Mouse (Mus musculus) thymus, postnatal 10 days (tissue): ENCODE data around the gene Dap.

Experiments used
- DNase-seq, 2 experiments: peaks; one replicate each; pipeline ENCODE4 v3.0.0; 2021; ENCODE audit warnings: low spot score in 2 of 2

Dap gene

GRCm38 (mm10) chr15:31237898-31238297, 13.8 kb downstream of the Dap start:
- DNase-seq, result no peak

- no peak for DNase-seq
These were observed 14.5 kb downstream of the Dap start for GRCm38 (mm10) chr15:31238611-31239010.

- DNase-seq, result no peak
These were observed 15.6 kb downstream of the Dap start for GRCm38 (mm10) chr15:31239713-31240112.

- no peak for DNase-seq
These were observed 16.1 kb downstream of the Dap start for GRCm38 (mm10) chr15:31240181-31240580.

- DNase-seq, result no peak
These were observed 19.1 kb downstream of the Dap start for GRCm38 (mm10) chr15:31243260-31243659.

- no peak for DNase-seq
These were observed 20.8 kb downstream of the Dap start for GRCm38 (mm10) chr15:31244696-31245445.

- DNase-seq, result no peak
These were observed 21.8 kb downstream of the Dap start for GRCm38 (mm10) chr15:31245934-31246333.

GRCm38 (mm10) chr15:31247035-31247434, 22.9 kb downstream of the Dap start:
- no peak for DNase-seq

- no peak for DNase-seq
These were observed 24.8 kb downstream of the Dap start for GRCm38 (mm10) chr15:31248882-31249281.

- no peak for DNase-seq
These were observed 25.9 kb downstream of the Dap start for GRCm38 (mm10) chr15:31250027-31250426.

- no peak for DNase-seq
These were observed 26.6 kb downstream of the Dap start for GRCm38 (mm10) chr15:31250676-31251075.

- DNase-seq, result no peak
These were observed 27.1 kb downstream of the Dap start for GRCm38 (mm10) chr15:31251189-31251588.

- no peak for DNase-seq
These were observed 28.6 kb downstream of the Dap start for GRCm38 (mm10) chr15:31252590-31253311.

- no peak for DNase-seq
These were observed 29.3 kb downstream of the Dap start for GRCm38 (mm10) chr15:31253380-31253779.

GRCm38 (mm10) chr15:31253963-31254362, 29.8 kb downstream of the Dap start:
- no peak for DNase-seq

- no peak for DNase-seq
These were observed 30.9 kb downstream of the Dap start for GRCm38 (mm10) chr15:31254939-31255535.

- DNase-seq, result no peak
These were observed 31.6 kb downstream of the Dap start for GRCm38 (mm10) chr15:31255762-31256161.

- no peak for DNase-seq
These were observed 33.2 kb downstream of the Dap start for GRCm38 (mm10) chr15:31257329-31257728.

- no peak for DNase-seq
These were observed 34.0 kb downstream of the Dap start for GRCm38 (mm10) chr15:31258029-31258692.

- DNase-seq, result no peak
These were observed 34.8 kb downstream of the Dap start for GRCm38 (mm10) chr15:31258693-31259439.

- DNase-seq, result no peak
These were observed 37.0 kb downstream of the Dap start for GRCm38 (mm10) chr15:31261094-31261493.

GRCm38 (mm10) chr15:31262361-31262760, 38.2 kb downstream of the Dap start:
- no peak for DNase-seq
